Mouse (Mus musculus) G1E (cell line): Measurements from ENCODE around the gene Cfap161.

Source experiments
- CTCF ChIP-seq: IDR thresholded peaks from 2 replicates; pipeline ENCODE4 v1.5.1; 2012; ENCODE audit warnings: low read depth, low read length, inconsistent platforms, mixed read lengths
- GATA1 ChIP-seq: IDR thresholded peaks from 2 replicates; pipeline ENCODE4 v1.6.1; 2012; ENCODE audit warnings: borderline replicate concordance, low read length, inconsistent platforms, mixed read lengths
- POLR2AphosphoS5 ChIP-seq: IDR thresholded peaks from 2 replicates; pipeline ENCODE4 v1.6.1; 2012; ENCODE audit warnings: low read depth, low read length, inconsistent platforms; ENCODE audit not compliant: insufficient replicate concordance
- TAL1 ChIP-seq: conservative IDR thresholded peaks from 2 replicates; pipeline ENCODE4 v1.6.1; 2012; ENCODE audit warnings: low read depth, low read length, inconsistent platforms, mixed read lengths

DNA sequence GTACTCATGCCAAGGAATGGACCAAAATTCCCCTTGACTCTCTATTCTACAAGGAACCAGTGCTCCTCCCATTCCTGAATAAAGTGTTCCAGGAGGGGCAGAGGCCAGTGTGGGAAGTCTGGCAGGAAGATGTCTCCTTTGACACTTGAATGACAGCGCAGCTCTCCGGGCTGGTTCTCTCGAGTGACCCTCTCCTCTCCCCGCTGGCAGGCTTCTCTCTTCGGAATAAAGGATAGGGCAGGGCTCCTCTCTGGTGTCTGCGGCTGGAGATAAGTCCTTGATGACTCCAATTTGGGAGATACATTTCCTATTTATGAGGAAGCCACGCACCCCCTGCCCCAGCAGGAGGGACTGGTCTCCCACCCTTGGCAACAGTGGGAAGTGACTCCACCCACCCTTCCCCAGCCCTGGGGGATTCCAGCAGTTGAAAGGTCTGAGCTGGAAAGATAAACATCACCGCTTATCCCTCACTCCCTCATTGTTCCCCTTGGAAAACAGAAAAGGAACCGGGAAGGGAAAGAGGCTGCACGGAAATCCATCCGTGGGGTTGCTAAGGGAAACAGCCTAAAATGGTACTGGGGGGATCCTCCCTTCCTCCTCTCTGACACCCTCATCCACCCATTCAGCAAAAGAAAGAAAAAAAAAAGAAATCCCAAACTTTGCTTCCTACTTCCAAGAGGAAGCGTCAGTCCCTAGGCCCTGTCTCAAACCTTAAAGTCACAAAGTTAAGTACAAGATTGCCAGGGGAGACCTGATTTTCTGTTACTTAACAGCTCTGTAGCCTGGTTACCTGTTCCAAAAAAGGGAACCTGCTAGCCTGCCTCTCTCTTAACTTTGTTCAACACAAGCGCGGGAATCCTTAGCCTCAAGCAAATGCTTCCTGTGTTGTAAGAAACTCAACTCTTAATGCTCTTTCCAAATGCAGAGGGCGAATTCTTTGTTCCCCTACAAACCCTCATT, 15.7 kb upstream of the Cfap161 start:
- no peak for TF ChIP-seq CTCF
- TF ChIP-seq GATA1, result no peak
- TF ChIP-seq TAL1, result no peak
- TF ChIP-seq POLR2AphosphoS5, result no peak
